Mouse (Mus musculus) c-Kit-positive CD71-positive TER-119-negative erythroid progenitor cells, embryonic 14.5 days (primary cell): ENCODE data around the gene Dmac1.
"Not testable (repeated sequence)": the region's sequence is repeated elsewhere in the genome, so short reads cannot be mapped to it uniquely, and the experiment has no call there.

Source experiments
- DNase-seq: peaks from one replicate; pipeline ENCODE4 v3.0.0-alpha.2; 2013; ENCODE audit warnings: low read depth

The Dmac1 gene

GRCm38 (mm10) chr4:75278197-75279175, at the start of gene Dmac1:
Gene Dmac1, minus strand, starts transcription at chr4:75278305.
- peak; percentile 86 for DNase-seq

- no peak for DNase-seq
Observed at GRCm38 (mm10) chr4:75315431-75315830, 37.3 kb upstream of the Dmac1 start.

GRCm38 (mm10) chr4:75315007-75315406, 36.9 kb upstream of the Dmac1 start:
- DNase-seq, result no peak

GRCm38 (mm10) chr4:75311918-75312317, 33.8 kb upstream of the Dmac1 start:
- no peak for DNase-seq

- no peak for DNase-seq
Observed at GRCm38 (mm10) chr4:75311305-75311704, 33.2 kb upstream of the Dmac1 start.

GRCm38 (mm10) chr4:75300205-75300972, 22.3 kb upstream of the Dmac1 start:
- DNase-seq, result no peak

- DNase-seq, result no peak
Observed at GRCm38 (mm10) chr4:75292315-75292714, 14.2 kb upstream of the Dmac1 start.

- DNase-seq, result no peak
Observed at GRCm38 (mm10) chr4:75291142-75291541, 13.0 kb upstream of the Dmac1 start.

- DNase-seq, result peak; percentile 22
Observed at GRCm38 (mm10) chr4:75277467-75278196, 473 bp downstream of the Dmac1 start.

- DNase-seq, result no peak
Observed at GRCm38 (mm10) chr4:75275737-75276136, 2.4 kb downstream of the Dmac1 start.

GRCm38 (mm10) chr4:75267866-75268265, 10.2 kb downstream of the Dmac1 start:
- DNase-seq, result no peak

- DNase-seq, result no peak
Observed at GRCm38 (mm10) chr4:75266773-75267550, 11.1 kb downstream of the Dmac1 start.

GRCm38 (mm10) chr4:75264219-75264618, 13.9 kb downstream of the Dmac1 start:
- DNase-seq, result no peak

GRCm38 (mm10) chr4:75263556-75264129, 14.5 kb downstream of the Dmac1 start:
- DNase-seq, result no peak

GRCm38 (mm10) chr4:75262423-75262822, 15.7 kb downstream of the Dmac1 start:
- DNase-seq, result no peak

- no peak for DNase-seq
Observed at GRCm38 (mm10) chr4:75260156-75260555, 17.9 kb downstream of the Dmac1 start.

- DNase-seq, result no peak
Observed at GRCm38 (mm10) chr4:75259447-75259846, 18.7 kb downstream of the Dmac1 start.

GRCm38 (mm10) chr4:75234602-75235001, 43.5 kb downstream of the Dmac1 start:
- DNase-seq, result not testable (repeated sequence)
